Mouse (Mus musculus): ENCODE measurements around the gene Epha4. TPM values are rescaled to one million over a fixed set of nuclear protein-coding genes. Genes with fewer than 3 reads are reported as not detected.

Epha4 gene
- polyA plus RNA-seq (2012; rRNA removed), result 1.7 and 3.9 TPM in 2 replicates

GRCm38 (mm10) chr1:77514963-77515650, at the start of gene Epha4:
Gene Epha4 (minus strand): TSS chr1:77515088.
- Histone ChIP-seq H3K4me3 (ENCODE audit: control insufficient read depth, insufficient read depth, low read length) (0 out of 2 replicates have a peak within 1 kb of the TSS, but pooled peaks have one; percentile 9), H3K4me1 (replicated peaks; ENCODE audit: control insufficient read depth, insufficient read depth, low read length) (no peaks in the 10 kb centered on the region), H3K27me3 (ENCODE audit: control insufficient read depth, insufficient read depth, low read length) (no peaks in the 10 kb centered on the region; the same call in 1 of the 2 replicates), H3K27ac (ENCODE audit: control insufficient read depth, insufficient read depth, low read length) (no peak within 1 kb of the TSS), H3K36me3 (ENCODE audit: control insufficient read depth, insufficient read depth, low read length) (no peaks in the 10 kb centered on the region)
- TF ChIP-seq CTCF (IDR thresholded peaks at IDR 0.05; ENCODE audit: borderline replicate concordance, control insufficient read depth, extremely low read depth, insufficient read depth, low read length, poor library complexity), result no peak
- DNase-seq, result peak; percentile 19
- 4% methylated on average over 40 of the region's 40 CpGs for WGBS

- TF ChIP-seq POLR2A (IDR thresholded peaks at IDR 0.05; ENCODE audit: control insufficient read depth, extremely low read depth, insufficient read depth, low read length, poor library complexity) (no peak), CTCF (IDR thresholded peaks at IDR 0.05; ENCODE audit: borderline replicate concordance, control insufficient read depth, extremely low read depth, insufficient read depth, low read length, poor library complexity) (no peak)
- H3K4me1 ChIP-seq (replicated peaks; ENCODE audit: control insufficient read depth, insufficient read depth, low read length), result no peaks in the 10 kb centered on the region
- no peaks in the 10 kb centered on the region for H3K36me3 ChIP-seq (ENCODE audit: control insufficient read depth, insufficient read depth, low read length)
- 87% methylated on average over 3 of the region's 3 CpGs for WGBS
- no peak for DNase-seq
- H3K27me3 ChIP-seq (ENCODE audit: control insufficient read depth, insufficient read depth, low read length), result no peaks in the 10 kb centered on the region
- no peak overlapping the region for H3K27ac ChIP-seq (ENCODE audit: control insufficient read depth, insufficient read depth, low read length)
- no peak overlapping the region for H3K4me3 ChIP-seq (ENCODE audit: control insufficient read depth, insufficient read depth, low read length)
Measured at GRCm38 (mm10) chr1:77556199-77556598, 41.3 kb upstream of the Epha4 start.

- no peaks in the 10 kb centered on the region for H3K27me3 ChIP-seq (ENCODE audit: control insufficient read depth, insufficient read depth, low read length)
- no peaks in the 10 kb centered on the region for H3K4me1 ChIP-seq (replicated peaks; ENCODE audit: control insufficient read depth, insufficient read depth, low read length)
- no peak for DNase-seq
- TF ChIP-seq POLR2A (IDR thresholded peaks at IDR 0.05; ENCODE audit: control insufficient read depth, extremely low read depth, insufficient read depth, low read length, poor library complexity), result no peak
- TF ChIP-seq CTCF (IDR thresholded peaks at IDR 0.05; ENCODE audit: borderline replicate concordance, control insufficient read depth, extremely low read depth, insufficient read depth, low read length, poor library complexity), result no peak
- H3K4me3 ChIP-seq (ENCODE audit: control insufficient read depth, insufficient read depth, low read length), result no peak overlapping the region
- 95% methylated on average over 7 of the region's 7 CpGs for WGBS
- H3K36me3 ChIP-seq (ENCODE audit: control insufficient read depth, insufficient read depth, low read length), result no peaks in the 10 kb centered on the region
- H3K27ac ChIP-seq (ENCODE audit: control insufficient read depth, insufficient read depth, low read length), result no peak overlapping the region
Measured at GRCm38 (mm10) chr1:77551927-77552326, 37.0 kb upstream of the Epha4 start.

- no peaks in the 10 kb centered on the region for H3K4me1 ChIP-seq (replicated peaks; ENCODE audit: control insufficient read depth, insufficient read depth, low read length)
- H3K27ac ChIP-seq (ENCODE audit: control insufficient read depth, insufficient read depth, low read length), result no peak overlapping the region
- 84% methylated on average over 6 of the region's 6 CpGs for WGBS
- H3K4me3 ChIP-seq (ENCODE audit: control insufficient read depth, insufficient read depth, low read length), result no peak overlapping the region
- no peaks in the 10 kb centered on the region for H3K36me3 ChIP-seq (ENCODE audit: control insufficient read depth, insufficient read depth, low read length)
- TF ChIP-seq POLR2A (IDR thresholded peaks at IDR 0.05; ENCODE audit: control insufficient read depth, extremely low read depth, insufficient read depth, low read length, poor library complexity) (no peak), CTCF (IDR thresholded peaks at IDR 0.05; ENCODE audit: borderline replicate concordance, control insufficient read depth, extremely low read depth, insufficient read depth, low read length, poor library complexity) (no peak)
- no peaks in the 10 kb centered on the region for H3K27me3 ChIP-seq (ENCODE audit: control insufficient read depth, insufficient read depth, low read length)
- DNase-seq, result no peak
Measured at GRCm38 (mm10) chr1:77545722-77546121, 30.8 kb upstream of the Epha4 start.

GRCm38 (mm10) chr1:77545035-77545434, 30.1 kb upstream of the Epha4 start:
- 84% methylated on average over 1 of the region's 1 CpGs for WGBS
- TF ChIP-seq CTCF (IDR thresholded peaks at IDR 0.05; ENCODE audit: borderline replicate concordance, control insufficient read depth, extremely low read depth, insufficient read depth, low read length, poor library complexity) (no peak), POLR2A (IDR thresholded peaks at IDR 0.05; ENCODE audit: control insufficient read depth, extremely low read depth, insufficient read depth, low read length, poor library complexity) (no peak)
- H3K4me3 ChIP-seq (ENCODE audit: control insufficient read depth, insufficient read depth, low read length), result no peak overlapping the region
- no peaks in the 10 kb centered on the region for H3K27me3 ChIP-seq (ENCODE audit: control insufficient read depth, insufficient read depth, low read length)
- DNase-seq, result no peak
- no peak overlapping the region for H3K27ac ChIP-seq (ENCODE audit: control insufficient read depth, insufficient read depth, low read length)
- no peaks in the 10 kb centered on the region for H3K36me3 ChIP-seq (ENCODE audit: control insufficient read depth, insufficient read depth, low read length)
- H3K4me1 ChIP-seq (replicated peaks; ENCODE audit: control insufficient read depth, insufficient read depth, low read length), result no peaks in the 10 kb centered on the region

GRCm38 (mm10) chr1:77544279-77544678, 29.4 kb upstream of the Epha4 start:
- Histone ChIP-seq H3K36me3 (ENCODE audit: control insufficient read depth, insufficient read depth, low read length) (no peaks in the 10 kb centered on the region), H3K27me3 (ENCODE audit: control insufficient read depth, insufficient read depth, low read length) (no peaks in the 10 kb centered on the region), H3K4me3 (ENCODE audit: control insufficient read depth, insufficient read depth, low read length) (no peak overlapping the region), H3K4me1 (replicated peaks; ENCODE audit: control insufficient read depth, insufficient read depth, low read length) (no peaks in the 10 kb centered on the region), H3K27ac (ENCODE audit: control insufficient read depth, insufficient read depth, low read length) (no peak overlapping the region)
- WGBS, result 55% methylated on average over 3 of the region's 3 CpGs
- TF ChIP-seq POLR2A (IDR thresholded peaks at IDR 0.05; ENCODE audit: control insufficient read depth, extremely low read depth, insufficient read depth, low read length, poor library complexity) (no peak), CTCF (IDR thresholded peaks at IDR 0.05; ENCODE audit: borderline replicate concordance, control insufficient read depth, extremely low read depth, insufficient read depth, low read length, poor library complexity) (no peak)
- no peak for DNase-seq

GRCm38 (mm10) chr1:77539945-77540344, 25.1 kb upstream of the Epha4 start:
- Histone ChIP-seq H3K4me1 (replicated peaks; ENCODE audit: control insufficient read depth, insufficient read depth, low read length) (no peaks in the 10 kb centered on the region), H3K27ac (ENCODE audit: control insufficient read depth, insufficient read depth, low read length) (no peak overlapping the region), H3K36me3 (ENCODE audit: control insufficient read depth, insufficient read depth, low read length) (no peaks in the 10 kb centered on the region), H3K4me3 (ENCODE audit: control insufficient read depth, insufficient read depth, low read length) (no peak overlapping the region), H3K27me3 (ENCODE audit: control insufficient read depth, insufficient read depth, low read length) (no peaks in the 10 kb centered on the region)
- 94% methylated on average over 12 of the region's 12 CpGs for WGBS
- no peak for DNase-seq
- TF ChIP-seq POLR2A (IDR thresholded peaks at IDR 0.05; ENCODE audit: control insufficient read depth, extremely low read depth, insufficient read depth, low read length, poor library complexity) (no peak), CTCF (IDR thresholded peaks at IDR 0.05; ENCODE audit: borderline replicate concordance, control insufficient read depth, extremely low read depth, insufficient read depth, low read length, poor library complexity) (no peak)
